Mouse (Mus musculus): Measurements from ENCODE around the gene Tmeff2.

GRCm38 (mm10) chr1:50927077-50927611 lies 26.7 kb downstream of the Tmeff2 start:
- TF ChIP-seq FLI1 (IDR thresholded peaks at IDR 0.05; ENCODE audit: low read length) (no peak), GATA1 (IDR thresholded peaks at IDR 0.05; ENCODE audit: borderline replicate concordance, low read length) (no peak)
